Mouse (Mus musculus) cerebellum, adult 9-10 months (tissue): ENCODE measurements around the gene Armh3.
"Not testable (repeated sequence)": the region's sequence is repeated elsewhere in the genome, so short reads cannot be mapped to it uniquely, and the experiment has no call there.

ENCODE experiments used
- DNase-seq: peaks from one replicate; pipeline ENCODE4 v3.0.0; 2022

Gene Armh3

GRCm38 (mm10) chr19:45815170-45815569 lies 183.1 kb downstream of the Armh3 start:
- DNase-seq, result no peak

GRCm38 (mm10) chr19:45813801-45814200 lies 184.5 kb downstream of the Armh3 start:
- no peak for DNase-seq

- peak; percentile 86 for DNase-seq
These were observed 185.0 kb downstream of the Armh3 start for GRCm38 (mm10) chr19:45813263-45813662.

GRCm38 (mm10) chr19:45812673-45813252 lies 185.5 kb downstream of the Armh3 start:
- no peak for DNase-seq

GRCm38 (mm10) chr19:45812115-45812514 lies 186.2 kb downstream of the Armh3 start:
- DNase-seq, result no peak

- DNase-seq, result no peak
These were observed 187.1 kb downstream of the Armh3 start for GRCm38 (mm10) chr19:45811028-45811674.

GRCm38 (mm10) chr19:45807732-45808131 lies 190.6 kb downstream of the Armh3 start:
- no peak for DNase-seq

GRCm38 (mm10) chr19:45805817-45806216 lies 192.5 kb downstream of the Armh3 start:
- not testable (repeated sequence) for DNase-seq

- DNase-seq, result peak; percentile 53
These were observed 193.5 kb downstream of the Armh3 start for GRCm38 (mm10) chr19:45804593-45805368.

- no peak for DNase-seq
These were observed 194.9 kb downstream of the Armh3 start for GRCm38 (mm10) chr19:45803408-45803807.

- no peak for DNase-seq
These were observed 195.6 kb downstream of the Armh3 start for GRCm38 (mm10) chr19:45802702-45803101.

GRCm38 (mm10) chr19:45796879-45797278 lies 201.4 kb downstream of the Armh3 start:
- DNase-seq, result no peak

GRCm38 (mm10) chr19:45796061-45796556 lies 202.2 kb downstream of the Armh3 start:
- DNase-seq, result no peak

GRCm38 (mm10) chr19:45795406-45795944 lies 202.8 kb downstream of the Armh3 start:
- DNase-seq, result no peak

GRCm38 (mm10) chr19:45794718-45795117 lies 203.6 kb downstream of the Armh3 start:
- no peak for DNase-seq

GRCm38 (mm10) chr19:45792404-45792803 lies 205.9 kb downstream of the Armh3 start:
- no peak for DNase-seq

- DNase-seq, result no peak
These were observed 208.1 kb downstream of the Armh3 start for GRCm38 (mm10) chr19:45789888-45790874.

GRCm38 (mm10) chr19:45789365-45789764 lies 208.9 kb downstream of the Armh3 start:
- DNase-seq, result no peak

- DNase-seq, result no peak
These were observed 210.0 kb downstream of the Armh3 start for GRCm38 (mm10) chr19:45788337-45788736.

- no peak for DNase-seq
These were observed 210.8 kb downstream of the Armh3 start for GRCm38 (mm10) chr19:45787450-45787849.

- DNase-seq, result peak; percentile 30
These were observed 212.8 kb downstream of the Armh3 start for GRCm38 (mm10) chr19:45785470-45785869.

GRCm38 (mm10) chr19:45783933-45784576 lies 214.2 kb downstream of the Armh3 start:
- no peak for DNase-seq
